Mouse (Mus musculus): Measurements from ENCODE around the gene Snd1.
A peak's percentile ranks its signal among the peaks of the same experiment; 100 is the strongest.

Gene Snd1

GRCm38 (mm10) chr6:28635092-28635491, 160.2 kb downstream of the Snd1 start:
- DNase-seq (ENCODE audit: low read depth, low spot score): no peak

- DNase-seq (ENCODE audit: low read depth, low spot score): no peak
These were observed 160.8 kb downstream of the Snd1 start for GRCm38 (mm10) chr6:28635531-28636348.

- DNase-seq (ENCODE audit: low read depth, low spot score): no peak
These were observed 165.1 kb downstream of the Snd1 start for GRCm38 (mm10) chr6:28640088-28640487.

GRCm38 (mm10) chr6:28642909-28643308, 168.0 kb downstream of the Snd1 start:
- no peak for DNase-seq (ENCODE audit: low read depth, low spot score)

GRCm38 (mm10) chr6:28645231-28645630, 170.3 kb downstream of the Snd1 start:
- DNase-seq (ENCODE audit: low read depth, low spot score): no peak

GRCm38 (mm10) chr6:28656511-28656910, 181.6 kb downstream of the Snd1 start:
- no peak for DNase-seq (ENCODE audit: low read depth, low spot score)

GRCm38 (mm10) chr6:28663004-28663403, 188.1 kb downstream of the Snd1 start:
- no peak for DNase-seq (ENCODE audit: low read depth, low spot score)

GRCm38 (mm10) chr6:28663670-28664069, 188.7 kb downstream of the Snd1 start:
- no peak for DNase-seq (ENCODE audit: low read depth, low spot score)

GRCm38 (mm10) chr6:28664716-28665115, 189.8 kb downstream of the Snd1 start:
- DNase-seq (ENCODE audit: low read depth, low spot score): no peak

- DNase-seq (ENCODE audit: low read depth, low spot score): no peak
These were observed 192.6 kb downstream of the Snd1 start for GRCm38 (mm10) chr6:28667586-28667985.

GRCm38 (mm10) chr6:28669251-28669650, 194.3 kb downstream of the Snd1 start:
- DNase-seq (ENCODE audit: low read depth, low spot score): no peak

- DNase-seq (ENCODE audit: low read depth, low spot score): peak; percentile 50
These were observed 197.4 kb downstream of the Snd1 start for GRCm38 (mm10) chr6:28672388-28672787.

GRCm38 (mm10) chr6:28674686-28675085, 199.7 kb downstream of the Snd1 start:
- DNase-seq (ENCODE audit: low read depth, low spot score): no peak

- DNase-seq (ENCODE audit: low read depth, low spot score): no peak
These were observed 204.0 kb downstream of the Snd1 start for GRCm38 (mm10) chr6:28678896-28679295.

- no peak for DNase-seq (ENCODE audit: low read depth, low spot score)
These were observed 205.6 kb downstream of the Snd1 start for GRCm38 (mm10) chr6:28680537-28680936.

- DNase-seq (ENCODE audit: low read depth, low spot score): no peak
These were observed 206.8 kb downstream of the Snd1 start for GRCm38 (mm10) chr6:28681521-28682457.

- DNase-seq (ENCODE audit: low read depth, low spot score): no peak
These were observed 210.1 kb downstream of the Snd1 start for GRCm38 (mm10) chr6:28685052-28685451.

- DNase-seq (ENCODE audit: low read depth, low spot score): no peak
These were observed 210.8 kb downstream of the Snd1 start for GRCm38 (mm10) chr6:28685745-28686144.

GRCm38 (mm10) chr6:28687776-28688175, 212.8 kb downstream of the Snd1 start:
- DNase-seq (ENCODE audit: low read depth, low spot score): no peak

GRCm38 (mm10) chr6:28692659-28693058, 217.7 kb downstream of the Snd1 start:
- DNase-seq (ENCODE audit: low read depth, low spot score): no peak

GRCm38 (mm10) chr6:28697214-28697613, 222.3 kb downstream of the Snd1 start:
- no peak for DNase-seq (ENCODE audit: low read depth, low spot score)

- no peak for DNase-seq (ENCODE audit: low read depth, low spot score)
These were observed 229.7 kb downstream of the Snd1 start for GRCm38 (mm10) chr6:28704612-28705011.

Measured in ZHBTc4 (cell line).